Mouse (Mus musculus): ENCODE data around the gene Idh2.
"Not testable (repeated sequence)": the region's sequence is repeated elsewhere in the genome, so short reads cannot be mapped to it uniquely, and the experiment has no call there.

The Idh2 gene

DNA sequence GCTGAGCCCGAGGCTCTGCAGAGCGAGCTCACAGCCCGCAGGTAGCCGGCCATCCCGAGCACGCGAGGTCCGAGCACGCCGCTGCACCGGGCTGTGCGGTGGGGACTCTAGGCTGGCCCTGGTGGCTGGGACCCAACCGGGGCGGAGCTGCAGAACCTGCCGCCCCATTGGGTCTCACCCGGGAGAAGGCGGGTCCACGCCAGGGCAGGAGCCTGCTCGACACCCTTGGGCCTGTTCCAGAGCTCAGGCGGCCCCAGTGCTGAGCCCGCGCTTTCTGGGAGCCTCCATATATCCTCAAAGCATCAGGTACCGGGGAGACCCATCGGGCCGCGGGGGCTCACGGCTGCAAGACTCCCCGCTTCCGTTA is at the start of gene Idh2:
TSS of gene Idh2 (minus strand) at position 169 of the 367 bp plus-strand sequence.
- DNase-seq (ENCODE audit: extremely low spot score) = peak; percentile 90

DNA sequence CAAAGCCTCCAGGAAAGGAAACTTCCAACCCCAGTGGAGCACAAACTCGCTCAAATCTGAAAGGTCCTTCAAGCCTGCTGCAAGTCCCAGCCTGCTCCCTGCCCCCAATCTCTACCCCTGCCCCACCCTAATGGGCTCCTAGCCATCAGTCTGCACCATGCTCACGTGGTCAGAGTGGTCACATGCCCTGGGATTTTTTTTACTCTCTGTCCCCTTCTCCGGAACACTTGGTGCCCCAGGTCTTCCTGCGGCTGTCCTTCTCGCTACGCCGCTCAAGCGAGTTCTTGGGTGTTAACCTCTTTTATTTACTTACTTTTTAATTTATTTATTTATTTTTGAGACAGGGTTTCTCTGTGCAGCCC is 45.7 kb upstream of the Idh2 start:
- DNase-seq (ENCODE audit: extremely low spot score) = no peak

DNA sequence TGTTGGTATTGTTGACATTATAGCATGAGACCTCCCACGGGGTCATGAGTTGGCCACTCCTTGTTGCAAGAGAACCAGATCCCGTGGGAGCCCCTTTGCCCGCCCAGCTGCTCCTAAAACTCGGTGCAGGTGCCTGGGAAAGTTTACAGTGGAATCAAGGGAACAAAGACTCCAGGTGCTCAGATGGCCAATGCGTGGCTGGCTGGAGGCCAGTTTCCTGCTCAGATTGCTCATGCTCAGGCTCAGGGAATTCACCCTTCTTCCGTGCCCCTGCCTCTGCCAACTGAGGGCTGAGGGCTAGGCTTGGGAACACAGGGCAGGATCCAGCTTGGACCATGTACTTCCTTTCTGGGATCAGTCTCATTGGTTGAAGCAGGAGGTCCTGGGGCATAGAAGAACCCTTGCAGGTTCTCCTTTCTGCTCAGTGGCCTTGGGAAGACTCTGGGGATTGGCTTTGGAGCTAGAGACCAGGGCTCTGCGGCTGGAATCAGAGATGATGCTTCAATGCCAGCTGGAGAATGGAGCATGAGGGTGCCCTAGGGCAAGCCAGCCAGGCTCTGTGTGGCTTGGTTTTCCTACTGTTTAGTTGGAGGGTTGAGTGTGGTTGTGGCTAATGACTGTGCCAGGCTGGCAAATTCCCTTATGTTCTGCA is 45.2 kb upstream of the Idh2 start:
- no peak for DNase-seq (ENCODE audit: extremely low spot score)

DNA sequence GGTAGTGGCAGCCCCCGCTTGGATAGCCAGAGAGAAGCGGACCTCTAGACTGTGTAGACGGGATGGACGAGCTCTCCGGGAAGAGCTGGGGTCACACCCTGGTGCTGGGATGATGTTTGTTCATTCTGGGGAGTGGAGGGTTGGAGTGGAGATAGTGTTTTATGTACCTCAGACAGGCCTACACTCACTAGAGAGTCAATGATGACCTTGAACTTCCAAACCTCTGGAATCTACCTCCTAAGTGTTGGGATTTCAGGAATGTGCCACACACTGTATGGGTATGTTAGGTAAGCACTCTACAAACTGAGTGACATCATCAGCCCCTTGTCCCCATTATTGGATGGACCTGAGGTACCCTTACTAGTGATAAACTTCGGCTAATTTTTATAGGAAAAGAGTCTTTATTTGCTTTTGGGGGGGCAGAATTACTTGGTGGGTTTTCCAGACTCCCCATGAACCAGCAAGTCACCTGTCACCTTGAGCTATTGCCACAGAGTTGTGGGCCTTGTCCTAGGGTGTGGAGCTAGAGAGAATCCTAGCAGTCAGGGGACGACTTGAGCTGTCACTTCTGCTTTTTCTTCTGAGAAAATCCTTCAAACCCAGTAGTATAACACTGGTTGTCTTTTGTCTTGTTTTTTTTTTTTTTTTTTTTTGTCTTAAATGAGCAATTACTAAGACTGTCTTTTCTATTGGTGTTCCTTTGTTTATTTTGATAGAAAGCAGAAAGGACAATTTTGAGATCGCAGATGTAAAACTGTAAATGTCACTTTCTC is 43.5 kb upstream of the Idh2 start:
- DNase-seq (ENCODE audit: extremely low spot score) = no peak

DNA sequence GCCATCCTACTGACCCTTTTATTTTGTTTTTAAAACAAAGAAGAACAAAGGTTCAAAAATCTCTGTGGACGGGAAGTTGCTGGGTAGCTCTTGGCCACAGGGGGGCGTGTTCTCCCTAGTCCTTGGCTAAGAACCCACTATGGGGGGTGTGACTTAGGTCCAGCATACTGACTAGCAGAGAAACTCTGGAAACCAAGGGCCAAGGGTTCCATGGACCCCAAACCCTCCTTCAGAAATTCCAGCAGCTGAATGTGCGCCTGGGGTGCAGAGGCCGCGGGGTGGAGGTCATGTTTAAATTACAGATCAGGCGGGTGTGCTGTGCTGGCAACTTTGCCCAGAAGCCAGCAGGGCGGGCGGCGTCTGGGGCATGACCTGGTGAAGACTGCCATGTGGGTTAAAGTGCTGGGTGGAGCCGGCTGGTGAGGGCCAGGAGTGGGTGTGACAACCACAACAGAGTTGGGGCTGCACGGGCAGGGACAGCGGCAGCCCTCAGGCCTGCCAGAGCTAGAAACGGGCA is 41.6 kb upstream of the Idh2 start:
- DNase-seq (ENCODE audit: extremely low spot score) = peak; percentile 56

DNA sequence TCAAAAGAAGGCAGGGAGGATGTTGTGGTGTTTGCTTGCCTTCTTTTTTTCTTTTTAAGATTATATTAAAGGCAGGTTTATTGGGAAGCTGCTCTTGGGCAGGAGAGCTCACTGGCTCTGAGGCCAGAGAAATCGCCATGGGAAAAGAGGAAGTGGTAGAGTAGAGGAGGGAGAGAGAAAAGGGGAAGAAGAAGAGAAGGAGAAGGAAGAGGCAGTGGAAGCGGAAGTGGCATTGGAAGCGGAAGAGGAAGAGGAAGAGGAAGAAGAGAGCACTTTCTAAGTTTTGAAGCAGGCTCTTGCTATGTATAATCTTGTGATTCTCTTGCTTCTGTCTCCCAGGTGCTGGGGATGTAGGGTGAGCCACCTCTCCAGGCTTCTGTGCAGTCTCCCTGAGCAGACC is 39.5 kb upstream of the Idh2 start:
- DNase-seq (ENCODE audit: extremely low spot score) = no peak

DNA sequence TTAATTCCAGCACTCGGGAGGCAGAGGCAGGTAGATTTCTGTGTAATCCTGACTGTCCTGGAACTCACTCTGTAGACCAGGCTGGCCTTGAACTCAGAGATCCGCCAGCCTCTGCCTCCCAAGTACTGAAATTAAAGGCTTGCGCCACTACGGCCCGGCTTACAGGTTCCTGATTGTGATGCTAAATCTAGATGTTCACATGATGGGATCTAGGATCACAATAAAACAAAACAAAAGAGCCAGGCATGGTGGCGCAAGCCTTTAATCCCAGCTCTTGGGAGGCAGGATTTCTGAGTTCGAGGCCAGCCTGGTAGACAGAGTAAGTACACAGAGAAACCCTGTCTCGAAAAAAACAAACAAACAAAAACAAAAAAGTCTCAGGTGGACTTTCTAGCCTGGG is 37.6 kb upstream of the Idh2 start:
- no peak for DNase-seq (ENCODE audit: extremely low spot score)

DNA sequence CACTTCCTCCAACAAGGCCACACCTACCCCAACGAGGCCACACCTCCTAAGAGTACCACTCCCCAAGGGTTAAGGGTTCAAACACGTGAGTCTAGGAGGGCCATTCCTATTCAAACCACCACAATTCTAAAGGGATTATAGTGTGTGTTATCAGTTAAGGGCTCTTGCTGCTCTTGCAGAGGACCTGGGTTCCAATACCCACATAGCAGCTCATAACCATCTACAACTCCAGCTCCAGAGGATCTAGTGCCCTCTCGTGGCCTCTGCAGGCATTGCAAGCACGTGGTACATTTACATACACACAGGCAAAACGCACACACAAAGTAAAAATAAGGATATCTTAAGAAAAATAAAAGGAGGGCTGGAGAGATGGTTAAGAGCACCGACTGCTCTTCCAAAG is 37.0 kb upstream of the Idh2 start:
- peak; percentile 29 for DNase-seq (ENCODE audit: extremely low spot score)

DNA sequence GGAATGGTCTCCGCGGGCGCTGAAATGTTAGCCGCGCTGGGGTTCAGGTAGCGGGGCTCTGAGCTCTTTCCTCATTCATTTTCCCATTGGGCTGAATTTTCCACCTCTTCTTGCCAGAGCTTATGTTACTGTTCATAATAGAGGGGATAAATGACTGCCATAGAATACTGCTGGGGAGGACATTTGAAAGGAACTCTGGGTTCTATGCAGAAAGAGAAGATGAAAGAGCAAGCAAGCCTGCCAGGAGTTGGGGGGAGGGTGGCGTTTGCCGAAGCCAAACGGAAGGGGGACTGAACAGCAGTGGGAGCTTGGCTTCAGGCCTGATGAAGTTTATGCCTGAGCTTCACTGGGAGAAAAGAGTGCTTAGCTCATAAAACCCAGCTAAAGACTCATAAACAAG is 34.2 kb upstream of the Idh2 start:
- no peak for DNase-seq (ENCODE audit: extremely low spot score)

DNA sequence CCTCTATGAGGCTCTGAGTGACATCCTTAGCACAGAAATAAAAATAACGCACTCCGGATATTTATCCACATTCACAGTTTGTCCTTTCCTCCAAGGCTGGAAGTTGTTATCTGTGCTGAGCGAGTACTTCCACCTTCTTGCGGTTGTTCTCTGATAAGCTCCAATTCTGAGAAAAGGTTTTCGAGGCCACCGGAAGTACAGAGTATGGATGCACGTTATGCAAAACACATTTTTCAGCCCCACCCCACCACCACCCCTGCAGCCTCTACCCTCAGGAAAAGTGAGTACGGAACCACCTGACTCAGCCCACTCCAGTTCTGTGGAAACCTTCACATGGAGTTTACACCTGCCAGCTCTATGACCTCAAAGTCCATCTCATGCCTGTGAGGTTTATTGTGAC is 30.9 kb upstream of the Idh2 start:
- DNase-seq (ENCODE audit: extremely low spot score) = no peak

DNA sequence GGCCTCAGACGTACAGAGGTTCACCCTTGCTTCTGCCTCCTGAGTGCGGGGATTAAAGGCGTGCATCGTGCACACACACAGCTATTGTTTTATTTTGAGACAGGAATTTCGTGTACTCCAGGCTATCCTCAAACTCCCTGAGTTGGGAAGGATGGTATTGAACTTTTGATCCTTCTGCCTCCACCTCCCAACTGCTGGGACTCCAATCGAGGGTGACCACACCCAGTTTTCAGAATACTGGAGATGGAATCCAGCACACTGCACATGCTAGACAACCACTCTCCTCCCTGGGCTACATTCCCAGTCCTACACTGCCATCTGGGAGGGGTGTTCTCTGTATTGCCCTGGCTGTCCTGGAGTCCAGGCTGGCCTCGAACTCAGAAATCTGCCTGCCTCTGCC is 29.5 kb upstream of the Idh2 start:
- no peak for DNase-seq (ENCODE audit: extremely low spot score)

DNA sequence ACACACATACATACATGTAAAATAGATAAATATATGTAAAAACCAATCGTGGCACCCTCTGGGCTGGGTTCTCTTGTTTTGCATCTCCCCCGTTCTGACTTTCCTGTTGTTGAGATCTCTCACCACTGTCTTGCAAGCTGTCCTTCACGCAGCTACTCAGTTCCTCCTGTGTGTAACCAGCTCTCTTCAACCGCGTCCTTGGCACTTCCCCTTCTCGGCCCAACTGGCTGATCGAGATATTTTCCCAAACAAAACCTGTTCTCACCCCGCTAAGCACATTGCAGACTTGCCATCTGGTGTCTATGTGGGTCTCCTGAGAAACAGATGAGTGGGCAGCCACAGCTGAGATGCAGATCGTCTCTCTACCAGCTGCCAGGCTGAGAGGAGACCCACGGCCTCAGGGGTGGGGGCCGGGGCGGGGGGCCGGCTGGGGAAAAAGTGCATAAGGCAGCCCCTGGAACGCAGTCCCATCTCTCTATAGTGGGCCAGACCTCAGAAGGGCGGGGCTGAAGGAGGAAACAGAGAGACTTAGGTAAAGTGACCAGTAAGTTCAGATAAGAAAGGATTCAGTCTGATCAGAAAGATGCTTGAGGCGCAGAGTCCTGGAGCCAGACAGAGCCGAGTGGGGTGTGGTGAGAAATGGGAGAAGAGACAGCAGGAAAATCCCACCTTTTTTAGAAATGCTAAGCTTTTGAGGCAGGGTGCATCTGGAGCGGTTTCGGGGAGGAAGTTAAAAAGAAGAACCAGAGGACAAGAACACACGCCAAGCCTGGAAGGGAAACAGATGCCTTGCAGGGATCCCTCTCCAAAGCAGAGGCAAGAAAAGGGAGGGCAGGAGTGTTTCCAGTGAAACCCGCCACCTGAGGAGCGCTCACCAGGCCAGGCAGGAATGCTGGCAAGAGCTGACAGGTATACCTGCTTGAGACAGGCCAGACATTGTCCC is 28.4 kb upstream of the Idh2 start:
- no peak for DNase-seq (ENCODE audit: extremely low spot score)

DNA sequence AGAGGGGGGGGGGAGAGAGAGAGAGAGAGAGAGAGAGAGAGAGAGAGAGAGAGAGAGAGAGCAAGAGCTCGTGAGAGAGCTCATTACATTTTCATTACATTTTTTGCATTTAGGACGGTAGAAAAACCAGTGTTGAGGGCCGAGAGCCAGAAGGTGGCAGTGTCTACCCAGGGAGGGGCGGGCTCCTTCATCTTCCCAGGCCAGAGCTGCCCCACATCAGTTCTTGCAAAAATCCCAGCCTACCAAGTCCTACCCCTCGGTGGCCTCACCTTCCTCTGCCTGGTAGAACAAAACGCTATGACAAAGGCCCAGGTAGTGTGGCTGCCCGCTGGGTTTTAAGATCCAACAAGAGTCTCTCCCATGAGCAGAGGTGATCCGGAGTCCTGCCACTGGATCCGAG is 25.6 kb upstream of the Idh2 start:
- peak; percentile 71 for DNase-seq (ENCODE audit: extremely low spot score)

DNA sequence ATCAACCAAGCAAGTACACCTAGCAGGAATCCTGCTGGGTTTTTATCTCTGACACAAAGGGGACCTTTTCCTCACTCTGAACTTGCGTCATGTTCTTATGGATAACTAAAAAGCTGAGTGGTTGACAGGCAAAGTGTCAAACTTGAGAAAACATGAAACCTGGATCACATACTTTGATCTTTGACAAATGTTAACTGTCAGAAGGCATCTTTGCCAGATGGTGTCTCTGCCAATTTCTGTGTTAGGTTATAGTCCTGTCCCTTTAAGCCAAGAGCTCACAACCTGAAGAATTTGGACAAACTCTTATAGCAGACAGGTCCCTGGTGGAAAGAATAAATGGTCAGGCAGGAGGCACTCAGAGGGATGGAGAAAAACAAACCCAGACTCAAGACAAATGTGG is 23.2 kb upstream of the Idh2 start:
- DNase-seq (ENCODE audit: extremely low spot score) = no peak

DNA sequence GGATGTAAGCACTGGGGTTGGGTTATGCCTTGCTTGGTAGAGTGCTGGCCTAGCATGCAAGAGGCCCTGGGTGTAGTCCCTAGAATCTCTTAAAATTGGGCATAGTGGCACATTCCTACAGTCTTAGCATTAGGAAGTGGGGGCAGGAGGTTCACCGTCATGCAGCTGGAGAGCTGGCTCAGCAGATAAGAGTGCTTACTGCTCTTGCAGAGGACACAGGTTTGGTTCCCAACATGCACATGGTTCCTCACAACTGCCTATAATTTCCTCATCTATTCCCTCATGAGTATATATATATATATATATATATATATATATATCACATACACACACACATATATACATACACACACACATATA is 20.0 kb upstream of the Idh2 start:
- no peak for DNase-seq (ENCODE audit: extremely low spot score)

DNA sequence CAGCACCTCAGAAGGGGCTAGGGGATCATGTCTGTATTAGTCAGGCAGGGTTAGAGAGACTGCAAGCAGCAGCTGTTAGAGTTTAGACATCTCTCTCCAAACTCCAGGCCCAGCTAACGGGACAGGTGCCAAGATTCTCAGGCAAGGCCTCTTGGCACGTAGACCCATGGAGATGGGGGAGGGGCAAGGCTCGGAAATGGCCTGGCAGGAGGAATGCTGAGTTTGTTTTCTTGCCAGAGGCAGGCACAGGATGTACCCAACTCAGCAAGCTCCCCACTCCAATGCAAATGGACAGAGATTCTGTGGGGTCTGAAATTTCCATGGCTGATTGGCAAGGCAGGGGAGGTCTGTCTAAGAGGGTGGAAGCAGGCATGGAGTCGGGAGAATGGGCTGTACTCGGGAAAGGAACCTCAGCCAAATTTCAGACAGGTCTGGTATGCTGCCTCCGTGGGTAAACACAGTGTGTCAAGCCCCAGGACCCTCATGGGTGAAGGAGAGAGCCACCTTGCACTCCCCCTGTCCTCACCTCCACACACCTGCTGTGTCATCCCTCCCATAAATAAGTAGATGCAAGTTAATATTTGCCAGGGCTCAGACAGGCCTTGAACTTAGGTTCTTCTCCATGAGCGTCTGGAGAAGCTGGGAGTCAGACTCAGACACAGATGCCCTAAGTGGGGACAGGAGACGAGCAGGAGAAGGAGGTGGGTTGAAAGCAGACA is 19.4 kb upstream of the Idh2 start:
- no peak for DNase-seq (ENCODE audit: extremely low spot score)

DNA sequence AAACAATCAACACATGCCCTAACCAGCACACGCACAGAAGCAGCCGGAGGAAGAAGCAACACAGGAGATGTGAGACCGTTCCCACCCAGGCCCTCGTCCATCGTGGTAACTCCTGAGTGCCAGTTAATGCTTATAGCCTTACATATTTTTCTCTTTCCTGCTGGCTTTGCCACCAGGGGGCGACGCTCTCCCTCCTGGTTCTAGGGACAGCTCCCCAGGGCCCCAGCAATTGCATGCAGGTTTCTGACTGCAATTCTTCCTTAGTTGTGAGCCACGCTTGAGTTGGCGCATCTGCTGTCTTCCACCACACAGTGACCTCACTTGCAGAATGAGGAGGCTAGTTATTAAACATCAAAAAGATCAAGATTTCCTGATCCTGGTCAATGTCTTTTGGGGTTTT is 17.3 kb upstream of the Idh2 start:
- DNase-seq (ENCODE audit: extremely low spot score) = peak; percentile 39

DNA sequence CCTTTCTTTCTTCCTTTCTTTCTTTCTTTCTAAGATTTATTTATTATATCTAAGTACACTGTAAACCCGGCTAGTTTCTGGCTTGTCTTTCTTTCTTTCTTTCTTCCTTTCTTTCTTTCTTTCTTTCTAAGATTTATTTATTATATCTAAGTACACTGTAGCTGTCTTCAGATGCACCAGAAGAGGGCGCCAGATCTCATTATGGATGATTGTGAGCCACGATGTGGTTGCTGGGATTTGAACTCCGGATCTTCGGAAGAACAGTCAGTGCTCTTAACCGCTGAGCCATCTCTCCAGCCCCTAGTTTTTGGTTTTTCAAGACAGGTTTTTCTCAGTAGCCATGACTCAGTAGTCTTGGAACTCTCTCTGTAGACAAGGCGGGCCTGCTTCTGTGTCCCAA is 16.1 kb upstream of the Idh2 start:
- not testable (repeated sequence) for DNase-seq (ENCODE audit: extremely low spot score)

DNA sequence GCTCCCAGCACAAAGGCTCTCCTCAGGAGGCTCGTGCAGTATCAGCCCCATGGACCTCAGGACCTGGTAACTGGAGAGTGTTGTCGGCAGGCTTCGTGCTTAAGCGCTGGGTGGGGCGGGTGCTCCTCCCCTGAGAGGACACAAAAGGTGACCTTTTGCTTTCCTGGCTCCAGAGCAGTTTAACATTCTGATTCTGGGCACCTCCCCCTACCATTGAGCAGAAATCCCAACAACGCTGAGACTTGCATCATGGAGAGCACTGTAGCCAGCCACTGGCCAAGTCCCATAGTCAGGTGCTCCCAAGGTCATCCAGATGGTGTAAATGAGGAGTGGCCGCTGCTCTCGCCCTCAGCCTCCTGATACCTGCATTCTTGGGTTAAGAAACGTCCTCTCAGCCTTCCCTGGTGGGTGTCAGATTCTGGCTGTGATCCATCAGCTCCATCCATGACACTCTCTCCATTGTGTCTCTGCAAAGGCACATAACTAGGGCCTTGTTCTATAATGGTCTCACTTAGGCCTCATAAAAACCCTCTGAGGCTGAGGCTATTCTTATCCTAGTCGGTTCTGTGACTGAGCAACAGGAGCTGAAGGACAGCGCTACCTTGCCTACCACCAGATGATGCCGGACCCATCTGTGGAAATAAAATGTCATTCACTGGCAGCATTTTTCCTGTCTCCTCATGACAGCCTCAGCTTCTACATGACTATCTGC is 15.3 kb upstream of the Idh2 start:
- no peak for DNase-seq (ENCODE audit: extremely low spot score)

DNA sequence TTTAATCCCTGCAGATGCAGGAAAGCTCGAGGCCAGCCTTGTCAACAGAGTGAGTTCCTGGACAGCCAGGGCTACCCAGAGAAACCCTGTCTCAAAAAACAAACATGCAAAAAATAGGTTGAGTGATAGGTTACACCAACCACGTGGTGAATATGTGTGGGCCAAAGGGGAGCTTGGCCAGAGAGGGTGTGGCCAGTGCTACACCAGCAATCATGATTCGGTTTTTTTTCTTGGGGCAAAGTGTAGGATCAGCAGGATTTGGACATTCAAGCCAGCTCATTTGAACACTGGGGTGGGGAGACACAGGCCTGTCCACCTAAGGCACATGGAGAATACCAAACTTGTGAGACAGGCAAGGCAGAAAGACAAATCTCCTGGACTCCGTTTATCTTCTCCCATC is 14.1 kb upstream of the Idh2 start:
- no peak for DNase-seq (ENCODE audit: extremely low spot score)

DNA sequence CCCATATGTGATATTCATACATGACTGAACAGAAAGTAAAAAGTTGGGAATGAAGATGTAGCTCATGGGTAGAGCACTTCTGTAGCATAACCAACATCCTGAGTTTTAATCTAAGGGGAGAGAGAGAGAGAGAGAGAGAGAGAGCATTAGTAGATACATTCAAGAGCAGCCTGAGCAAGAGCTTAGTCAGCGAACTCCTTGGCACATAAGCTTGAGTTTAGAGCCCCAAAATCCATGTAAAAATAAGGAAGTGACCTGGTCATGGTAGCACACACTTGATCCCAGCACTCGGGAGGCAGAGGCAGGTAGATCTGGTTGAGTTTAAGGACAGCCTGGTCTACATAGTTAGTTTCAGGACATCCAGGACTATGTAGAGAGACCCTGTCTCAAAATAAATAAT is 8.5 kb upstream of the Idh2 start:
- DNase-seq (ENCODE audit: extremely low spot score) = no peak

Data from embryo, embryonic 9.5 days (tissue).